ENCODE assay signal across 18 mouse cellular contexts in genomic region chr6:97509434-97509833, GRCm38 (mm10).
A peak's percentile ranks its signal among the peaks of the same experiment; 100 is the strongest.
DNase-seq lines count a peak whose midpoint lies in the region.
"Had no signal": no experiment of that assay in that cellular context is flagged by ENCODE, and none has a peak within 500 bp of the region (broad histone marks: within the 10 kb centered on the region; RNA-seq: fewer than 3 reads in every experiment).

No protein-coding gene starts in this region.

- DNase-seq in heart, adult 11 months: peak; percentile 95
- no peak for DNase-seq in heart, postnatal 36 days
- DNase-seq in kidney, adult 18-20 months: peak; percentile 51
- no peak for DNase-seq in kidney, postnatal 4 days
- peak; percentile 73 for DNase-seq in kidney, postnatal 36 days
- DNase-seq in cerebellum, postnatal 14 days: no peak
- DNase-seq: cerebellum, adult 18-20 months; cerebellum, postnatal 36 days; forebrain, postnatal 0 days; heart, postnatal 10 days; layer of hippocampus, postnatal 36 days; thymus, postnatal 36 days had no signal

- H3K4me3 ChIP-seq in brown adipose tissue, adult 24 weeks (ENCODE audit: insufficient read depth, low read depth, low read length): peak overlapping the region; percentile 35
- H3K4me3 ChIP-seq: forebrain, embryonic 10.5 days; hindbrain, embryonic 15.5 days; intestine, embryonic 15.5 days; layer of hippocampus, adult 2 months; midbrain, embryonic 12.5 days had no signal

- peak overlapping the region; percentile 79 for H3K27ac ChIP-seq in brown adipose tissue, adult 24 weeks (replicated peaks; ENCODE audit: low read depth, low read length)
- H3K27ac ChIP-seq: forebrain, embryonic 10.5 days; hindbrain, embryonic 15.5 days; intestine, embryonic 15.5 days; layer of hippocampus, adult 2 months; midbrain, embryonic 12.5 days had no signal

- peaks cover 11% of the 10 kb centered on the region; the same call in 1 of the 2 replicates for H3K4me1 ChIP-seq in brown adipose tissue, adult 24 weeks (ENCODE audit: control insufficient read depth, insufficient read depth, insufficient read length, low read length)

- intact Hi-C loops in heart, postnatal 36 days (cut with DNase I): loop anchor here (5.0 kb wide), 1 partner anchor 47 kb away; no protein-coding TSS in a partner anchor

Comparison
In these comparisons a context has a peak if more than half of its experiments do, and no peak if none do; other contexts are left out.
1. DNase-seq: peak in heart, adult 11 months (single experiment), kidney, adult 18-20 months (single experiment) and kidney, postnatal 36 days (2 of 2); none in heart, postnatal 36 days (0 of 2), kidney, postnatal 4 days (0 of 2) and cerebellum, postnatal 14 days (0 of 2).